Mouse (Mus musculus) intestine, postnatal 0 days (tissue): ENCODE measurements around the gene Zfp652. TPM values are rescaled to one million over a fixed set of nuclear protein-coding genes. Genes with fewer than 3 reads are reported as not detected.
A peak's percentile ranks its signal among the peaks of the same experiment; 100 is the strongest.

Experiments
- ATAC-seq: fragments of 200-750 bp; cut with Nextera tagmentation; 2 replicates; pipeline ENCODE4 v1.8.0; 2017; ENCODE audit warnings: mild to moderate bottlenecking, moderate TSS enrichment, moderate library complexity
- H3K27ac ChIP-seq: fragments of 300-500 bp; sonication (generic); 2 replicates; pipeline ENCODE4 v1.5.1; 2014; ENCODE audit warnings: mild to moderate bottlenecking, low read depth, low read length, moderate library complexity
- H3K27me3 ChIP-seq: fragments of 300-500 bp; sonication (generic); replicated peaks from 2 replicates; pipeline ENCODE4 v1.6.1; 2014; ENCODE audit warnings: low read length, mixed read lengths; ENCODE audit not compliant: control insufficient read depth, insufficient read depth
- H3K36me3 ChIP-seq: fragments of 300-500 bp; sonication (generic); 2 replicates; pipeline ENCODE4 v1.6.1; 2014; ENCODE audit warnings: mild to moderate bottlenecking, moderate library complexity; ENCODE audit not compliant: control insufficient read depth, insufficient read depth
- H3K4me1 ChIP-seq: fragments of 300-500 bp; sonication (generic); replicated peaks from 2 replicates; pipeline ENCODE4 v1.6.1; 2014; ENCODE audit warnings: antibody characterized with exemption, low read length, mixed read lengths; ENCODE audit not compliant: control insufficient read depth, insufficient read depth
- H3K4me2 ChIP-seq: fragments of 300-500 bp; sonication (generic); replicated peaks from 2 replicates; pipeline ENCODE4 v1.6.1; 2014; ENCODE audit warnings: low read depth, mild to moderate bottlenecking, moderate library complexity
- H3K4me3 ChIP-seq: fragments of 300-500 bp; sonication (generic); 2 replicates; pipeline ENCODE4 v1.5.1; 2014; ENCODE audit warnings: low read depth, low read length
- H3K9ac ChIP-seq: fragments of 300-500 bp; sonication (generic); 2 replicates; pipeline ENCODE4 v1.6.1; 2014; ENCODE audit warnings: mild to moderate bottlenecking, low read depth, low read length
- H3K9me3 ChIP-seq: fragments of 300-500 bp; sonication (generic); 2 replicates; pipeline ENCODE4 v1.6.1; 2016; ENCODE audit warnings: mixed run types; ENCODE audit not compliant: control insufficient read depth
- CTCF ChIP-seq: sonication (generic); IDR thresholded peaks from 2 replicates; pipeline ENCODE4 v1.5.1; 2016; ENCODE audit warnings: low read depth, mild to moderate bottlenecking, control low read depth, antibody characterized with exemption, moderate library complexity
- whole genome bisulfite sequencing: fragments of 180-500 bp; shearing (Covaris S2); extraction: QIAGEN DNeasy Blood & Tissue Kit; methylation state at CpG from one replicate; pipeline ENCODE4 v1.1.7; 2014; 5-methylcytosine and 5-hydroxymethylcytosine counted together
- polyA plus RNA-seq: library from polyadenylated mRNA; unstranded; fragments of >200 nt; fragmentation: Nextera tagmentation; extraction: Ambion mirVana; gene quantifications from 2 replicates; pipeline ENCODE4 v1.2.1, GENCODE M21; 2015

Gene Zfp652
- polyA plus RNA-seq, 1 experiment from 2014 or later, result 7.9 TPM

GRCm38 (mm10) chr11:95677925-95678701 lies 34.4 kb upstream of the Zfp652 start:
- no peak overlapping the region for H3K9ac ChIP-seq
- TF ChIP-seq CTCF, result no peak

GRCm38 (mm10) chr11:95681995-95682601 lies 30.4 kb upstream of the Zfp652 start:
- Histone ChIP-seq H3K4me2 (no peak overlapping the region), H3K4me1 (no peaks in the 10 kb centered on the region), H3K9me3 (no peaks in the 10 kb centered on the region), H3K4me3 (no peak overlapping the region), H3K9ac (no peak overlapping the region), H3K27me3 (no peaks in the 10 kb centered on the region), H3K27ac (peak overlapping the region; percentile 28; the same call in 1 of the 2 replicates), H3K36me3 (peaks cover 46% of the 10 kb centered on the region)
- 70% methylated on average over 9 of the region's 9 CpGs for WGBS
- no peak for ATAC-seq
- TF ChIP-seq CTCF, result no peak

More at GRCm38 (mm10) chr11:95677925-95678701, 34.4 kb upstream of the Zfp652 start:
- no peaks in the 10 kb centered on the region for H3K4me1 ChIP-seq
- WGBS, result 84% methylated on average over 14 of the region's 14 CpGs
- H3K4me2 ChIP-seq, result no peak overlapping the region
- ATAC-seq, result no peak
- no peaks in the 10 kb centered on the region for H3K27me3 ChIP-seq
- H3K9me3 ChIP-seq, result no peaks in the 10 kb centered on the region
- peaks cover 79% of the 10 kb centered on the region for H3K36me3 ChIP-seq
- H3K4me3 ChIP-seq, result no peak overlapping the region
- H3K27ac ChIP-seq, result no peak overlapping the region

- WGBS, result 65% methylated on average over 3 of the region's 3 CpGs
- H3K27ac ChIP-seq, result no peak overlapping the region
- TF ChIP-seq CTCF, result no peak
- H3K27me3 ChIP-seq, result no peaks in the 10 kb centered on the region
- peak; percentile 78 for ATAC-seq
- H3K4me1 ChIP-seq, result no peaks in the 10 kb centered on the region
- H3K4me2 ChIP-seq, result no peak overlapping the region
- no peak overlapping the region for H3K4me3 ChIP-seq
- H3K9me3 ChIP-seq, result no peaks in the 10 kb centered on the region
- H3K9ac ChIP-seq, result no peak overlapping the region
- peaks cover 37% of the 10 kb centered on the region for H3K36me3 ChIP-seq
Measured at GRCm38 (mm10) chr11:95682946-95683345, 29.5 kb upstream of the Zfp652 start.

- Histone ChIP-seq H3K9ac (no peak overlapping the region), H3K36me3 (peaks cover 13% of the 10 kb centered on the region; the same call in 1 of the 2 replicates)
- 4% methylated on average over 4 of the region's 4 CpGs for WGBS
Measured at GRCm38 (mm10) chr11:95686031-95686430, 26.4 kb upstream of the Zfp652 start.

GRCm38 (mm10) chr11:95687084-95687656 lies 25.3 kb upstream of the Zfp652 start:
- H3K4me1 ChIP-seq, result no peaks in the 10 kb centered on the region
- ATAC-seq, result no peak
- no peak overlapping the region for H3K4me3 ChIP-seq
- no peaks in the 10 kb centered on the region for H3K27me3 ChIP-seq
- H3K9ac ChIP-seq, result no peak overlapping the region
- TF ChIP-seq CTCF, result peak; percentile 52
- H3K4me2 ChIP-seq, result no peak overlapping the region
- H3K36me3 ChIP-seq, result peaks cover 2% of the 10 kb centered on the region; the same call in 1 of the 2 replicates
- no peak overlapping the region for H3K27ac ChIP-seq
- WGBS, result 53% methylated on average over 11 of the region's 11 CpGs
- H3K9me3 ChIP-seq, result no peaks in the 10 kb centered on the region

More at GRCm38 (mm10) chr11:95686031-95686430, 26.4 kb upstream of the Zfp652 start:
- ATAC-seq, result no peak
- no peak overlapping the region for H3K4me3 ChIP-seq
- no peak overlapping the region for H3K4me2 ChIP-seq
- no peak overlapping the region for H3K27ac ChIP-seq
- no peaks in the 10 kb centered on the region for H3K27me3 ChIP-seq
- peak; percentile 96 for TF ChIP-seq CTCF
- H3K9me3 ChIP-seq, result no peaks in the 10 kb centered on the region
- no peaks in the 10 kb centered on the region for H3K4me1 ChIP-seq

GRCm38 (mm10) chr11:95688515-95688914 lies 24.0 kb upstream of the Zfp652 start:
- no peak overlapping the region for H3K27ac ChIP-seq
- no peak for TF ChIP-seq CTCF
- 41% methylated on average over 6 of the region's 6 CpGs for WGBS
- no peak overlapping the region for H3K4me3 ChIP-seq
- no peaks in the 10 kb centered on the region for H3K9me3 ChIP-seq
- no peaks in the 10 kb centered on the region for H3K36me3 ChIP-seq
- 0 out of 2 replicates have a peak, but pooled peaks have one; percentile 27 for ATAC-seq
- no peak overlapping the region for H3K9ac ChIP-seq
- no peaks in the 10 kb centered on the region for H3K4me1 ChIP-seq
- H3K27me3 ChIP-seq, result no peaks in the 10 kb centered on the region
- H3K4me2 ChIP-seq, result peak overlapping the region; percentile 7; the same call in 1 of the 2 replicates
